Mouse (Mus musculus) liver, embryonic 11.5 days (tissue): Measurements from ENCODE around the gene Vmn1r205. TPM values are rescaled to one million over a fixed set of nuclear protein-coding genes. Genes with fewer than 3 reads are reported as not detected.
"Not testable (repeated sequence)": the region's sequence is repeated elsewhere in the genome, so short reads cannot be mapped to it uniquely, and the experiment has no call there.

Experiments
- ATAC-seq: fragments of 200-750 bp; cut with Nextera tagmentation; replicated peaks from 2 replicates; pipeline ENCODE4 v1.8.0; 2017; ENCODE audit warnings: moderate number of reproducible peaks, mild to moderate bottlenecking, moderate TSS enrichment, moderate library complexity; ENCODE audit not compliant: low FRiP score
- DNase-seq: peaks from one replicate; pipeline ENCODE4 v3.0.0-alpha.2; 2017; ENCODE audit warnings: low spot score
- H3K27ac ChIP-seq: fragments of 300-500 bp; sonication (generic); 2 replicates; pipeline ENCODE4 v1.5.1; 2014; ENCODE audit warnings: mild to moderate bottlenecking, low read depth, low read length, control low read depth
- H3K27me3 ChIP-seq: fragments of 300-500 bp; sonication (generic); replicated peaks from 2 replicates; pipeline ENCODE4 v1.6.1; 2014; ENCODE audit warnings: low read length, mixed read lengths; ENCODE audit not compliant: control insufficient read depth, insufficient read depth
- H3K36me3 ChIP-seq: fragments of 300-500 bp; sonication (generic); 2 replicates; pipeline ENCODE4 v1.6.1; 2014; ENCODE audit warnings: mild to moderate bottlenecking, low read length, moderate library complexity, mixed read lengths; ENCODE audit not compliant: control insufficient read depth, insufficient read depth
- H3K4me1 ChIP-seq: fragments of 300-500 bp; sonication (generic); replicated peaks from 2 replicates; pipeline ENCODE4 v1.6.1; 2014; ENCODE audit warnings: low read length, mixed read lengths; ENCODE audit not compliant: control insufficient read depth, insufficient read depth
- H3K4me2 ChIP-seq: fragments of 300-500 bp; sonication (generic); 2 replicates; pipeline ENCODE4 v1.6.1; 2014; ENCODE audit warnings: mild to moderate bottlenecking, control low read depth, moderate library complexity
- H3K4me3 ChIP-seq: fragments of 300-500 bp; sonication (generic); 2 replicates; pipeline ENCODE4 v1.5.1; 2014; ENCODE audit warnings: low read depth, low read length, control low read depth
- H3K9ac ChIP-seq: fragments of 300-500 bp; sonication (generic); 2 replicates; pipeline ENCODE4 v1.6.1; 2014; ENCODE audit warnings: low read depth, low read length, control low read depth
- H3K9me3 ChIP-seq: fragments of 300-500 bp; sonication (generic); 2 replicates; pipeline ENCODE4 v1.6.1; 2016; ENCODE audit warnings: low read length, inconsistent platforms, mixed read lengths; ENCODE audit not compliant: control insufficient read depth
- WGBS: fragments of 180-500 bp; shearing (Covaris S2); extraction: QIAGEN DNeasy Blood & Tissue Kit; methylation state at CpG from one replicate; pipeline ENCODE4 v1.1.7; 2014; 5-methylcytosine and 5-hydroxymethylcytosine counted together
- polyA plus RNA-seq: library from polyadenylated mRNA; unstranded; fragments of >200 nt; fragmentation: Nextera tagmentation; extraction: Ambion mirVana; gene quantifications from 2 replicates; pipeline ENCODE4 v1.2.1, GENCODE M21; 2014

Gene Vmn1r205
- not detected in 2 replicates for polyA plus RNA-seq

- H3K4me1 ChIP-seq, result no peaks in the 10 kb centered on the region
- H3K4me2 ChIP-seq, result no peak within 1 kb of the TSS
- no peaks in the 10 kb centered on the region for H3K36me3 ChIP-seq
- H3K4me3 ChIP-seq, result no peak within 1 kb of the TSS
- H3K9ac ChIP-seq, result no peak within 1 kb of the TSS
- no peaks in the 10 kb centered on the region for H3K9me3 ChIP-seq
- H3K27me3 ChIP-seq, result no peaks in the 10 kb centered on the region
- 78% methylated on average over 3 of the region's 3 CpGs for WGBS
- H3K27ac ChIP-seq, result no peak within 1 kb of the TSS
- DNase-seq (no peak), ATAC-seq (no peak)
Observed at GRCm38 (mm10) chr13:22592900-22593299, at the start of gene Vmn1r205. Vmn1r205 (minus strand) TSS chr13:22593000.

- not testable (repeated sequence) for H3K4me1 ChIP-seq, H3K9ac ChIP-seq, ATAC-seq, H3K4me2 ChIP-seq, H3K27ac ChIP-seq, H3K9me3 ChIP-seq, DNase-seq, H3K27me3 ChIP-seq, H3K36me3 ChIP-seq, H3K4me3 ChIP-seq
Observed at GRCm38 (mm10) chr13:22624151-22624550, 31.4 kb upstream of the Vmn1r205 start, which contains the start of gene Vmn1r206. Vmn1r206 (minus strand) TSS chr13:22624251.

GRCm38 (mm10) chr13:22583336-22583735 is 9.5 kb downstream of the Vmn1r205 start:
- not testable (repeated sequence) for H3K27ac ChIP-seq, H3K36me3 ChIP-seq, DNase-seq, H3K27me3 ChIP-seq, H3K4me3 ChIP-seq, H3K4me2 ChIP-seq, H3K9me3 ChIP-seq, H3K4me1 ChIP-seq, H3K9ac ChIP-seq, ATAC-seq
- WGBS, result 69% methylated on average over 14 of the region's 14 CpGs

- not testable (repeated sequence) for H3K9me3 ChIP-seq, H3K4me3 ChIP-seq, H3K9ac ChIP-seq, H3K4me2 ChIP-seq, DNase-seq, H3K4me1 ChIP-seq, H3K27ac ChIP-seq, H3K27me3 ChIP-seq, H3K36me3 ChIP-seq, ATAC-seq
- WGBS, result 74% methylated on average over 3 of the region's 3 CpGs
Observed at GRCm38 (mm10) chr13:22574911-22575310, 17.9 kb downstream of the Vmn1r205 start.

- not testable (repeated sequence) for H3K36me3 ChIP-seq, H3K27ac ChIP-seq, H3K9ac ChIP-seq, H3K4me1 ChIP-seq, H3K9me3 ChIP-seq, DNase-seq, H3K4me3 ChIP-seq, H3K27me3 ChIP-seq, H3K4me2 ChIP-seq, ATAC-seq
- WGBS, result 45% methylated on average over 1 of the region's 1 CpGs
Observed at GRCm38 (mm10) chr13:22552898-22553297, 39.9 kb downstream of the Vmn1r205 start, which contains the start of gene Vmn1r204. Vmn1r204 (plus strand) TSS chr13:22553198.

Other genes with a start within 250 kb of the Vmn1r205 start
- not detected in 2 replicates for gene Vmn1r198, start 242.6 kb downstream of the Vmn1r205 start, polyA plus RNA-seq
- gene Vmn1r199, start 213.2 kb downstream of the Vmn1r205 start, polyA plus RNA-seq, result not detected in 2 replicates
- gene Vmn1r200, start 202.6 kb downstream of the Vmn1r205 start, polyA plus RNA-seq, result not detected in 2 replicates
- gene Vmn1r201, start 121.1 kb downstream of the Vmn1r205 start, polyA plus RNA-seq, result not detected in 2 replicates
- gene Vmn1r202, start 87.6 kb downstream of the Vmn1r205 start, polyA plus RNA-seq, result not detected in 2 replicates
- not detected in 2 replicates for gene Vmn1r203, start 74.9 kb downstream of the Vmn1r205 start, polyA plus RNA-seq
- not detected in 2 replicates for gene Vmn1r204, start 39.8 kb downstream of the Vmn1r205 start, polyA plus RNA-seq
- not detected in 2 replicates for gene Vmn1r206, start 31.3 kb upstream of the Vmn1r205 start, polyA plus RNA-seq
- gene Vmn1r207-ps, start 136.6 kb upstream of the Vmn1r205 start, polyA plus RNA-seq, result not detected in 2 replicates
- gene Vmn1r208, start 184.4 kb upstream of the Vmn1r205 start, polyA plus RNA-seq, result not detected in 2 replicates
- not detected in 2 replicates for gene Vmn1r209, start 216.7 kb upstream of the Vmn1r205 start, polyA plus RNA-seq
- not detected in 2 replicates for gene Vmn1r210, start 238.3 kb upstream of the Vmn1r205 start, polyA plus RNA-seq